Mouse (Mus musculus): ENCODE results near the gene Tktl1. TPM values are rescaled to one million over a fixed set of nuclear protein-coding genes. Genes with fewer than 3 reads are reported as not detected.

The Tktl1 gene
- total RNA-seq, 2 experiments from 2014 or later = not detected

DNA sequence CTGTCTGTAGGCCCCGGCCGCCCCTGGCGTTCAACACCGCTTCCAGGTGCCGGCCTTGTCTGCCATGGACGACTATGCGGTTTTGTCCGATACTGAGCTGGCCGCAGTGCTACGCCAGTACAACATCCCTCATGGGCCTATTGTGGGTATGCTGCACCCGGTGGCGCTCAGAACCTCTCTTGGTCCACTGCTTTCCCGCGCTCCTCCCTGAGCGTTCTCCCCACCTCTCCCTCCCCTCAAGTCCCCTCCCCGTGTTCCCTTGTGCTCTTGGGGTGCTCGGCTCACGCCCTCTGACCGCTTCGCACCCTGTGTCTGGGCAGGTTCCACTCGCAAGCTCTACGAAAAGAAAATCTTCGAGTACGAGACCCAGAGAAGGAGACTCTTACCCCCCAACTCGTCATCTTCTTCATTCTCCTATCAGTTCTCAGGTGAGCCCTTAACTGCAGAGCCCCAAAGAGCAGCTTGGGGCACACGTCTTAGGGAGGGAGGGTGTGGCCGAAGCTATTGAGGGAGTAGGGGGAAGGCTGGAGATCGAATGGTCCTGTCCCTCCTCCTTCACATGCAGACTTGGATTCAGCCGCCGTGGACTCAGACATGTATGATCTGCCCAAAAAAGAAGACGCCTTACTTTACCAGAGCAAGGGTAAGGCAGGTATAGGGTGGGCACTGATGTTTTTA, 78.0 kb downstream of the Tktl1 start:
- intact Hi-C loops (cut with DNase I) = no loop called here
- DNase-seq = no peak

- intact Hi-C loops (cut with DNase I) = no loop called here
- DNase-seq = no peak
Measured at GRCm38 (mm10) chrX:74257746-74258145, 80.7 kb downstream of the Tktl1 start.

Other genes starting within 250 kb of the Tktl1 start
- gene Renbp, start 246.4 kb upstream of the Tktl1 start, total RNA-seq (2021) = 10 to 100 TPM; 14.2 to 14.9 TPM
- gene Hcfc1, start 210.9 kb upstream of the Tktl1 start, total RNA-seq (2021) = 10 to 100 TPM; 64.2 to 64.4 TPM
- gene Irak1, start 153.3 kb upstream of the Tktl1 start, total RNA-seq (2021) = 10 to 100 TPM; 54.7 to 56.7 TPM
- gene Opn1mw, start 49.8 kb upstream of the Tktl1 start, total RNA-seq (2021) = not detected
- gene Mecp2, start 41.9 kb upstream of the Tktl1 start, total RNA-seq (2021) = 10 to 100 TPM; 32.9 to 34.3 TPM
- not detected for gene Tex28, start 9.4 kb upstream of the Tktl1 start, total RNA-seq (2021)
- gene Flna, start 72.6 kb downstream of the Tktl1 start, total RNA-seq (2021) = 100 to 1,000 TPM; 245 TPM
- 10 to 100 TPM; 39.7 to 47.5 TPM for gene Emd, start 77.4 kb downstream of the Tktl1 start, total RNA-seq (2021)
- 100 to 1,000 TPM; 247 to 291 TPM for gene Rpl10, start 93.6 kb downstream of the Tktl1 start, total RNA-seq (2021)
- 10 to 100 TPM; 40.4 to 44.1 TPM for gene Taz, start 104.7 kb downstream of the Tktl1 start, total RNA-seq (2021)
- gene Dnase1l1, start 105.1 kb downstream of the Tktl1 start, total RNA-seq (2021) = 10 to 100 TPM; 14.7 to 17.7 TPM
- 100 to 1,000 TPM; 119 to 123 TPM for gene Atp6ap1, start 119.8 kb downstream of the Tktl1 start, total RNA-seq (2021)
- gene Gdi1, start 127.7 kb downstream of the Tktl1 start, total RNA-seq (2021) = 10 to 100 TPM; 88.1 to 93.0 TPM
- 10 to 100 TPM; 29.9 to 33.9 TPM for gene Fam50a, start 135.8 kb downstream of the Tktl1 start, total RNA-seq (2021)
- 1 to 10 TPM; 1.8 to 2.3 TPM for gene Plxna3, start 151.8 kb downstream of the Tktl1 start, total RNA-seq (2021)
- gene Lage3, start 176.4 kb downstream of the Tktl1 start, total RNA-seq (2021) = 10 to 100 TPM; 44.3 to 45.0 TPM
- 10 to 100 TPM; 47.1 to 53.3 TPM for gene Ubl4a, start 196.0 kb downstream of the Tktl1 start, total RNA-seq (2021)
- 1 to 10 TPM; 7.6 to 7.8 TPM for gene Slc10a3, start 196.1 kb downstream of the Tktl1 start, total RNA-seq (2021)
- gene Fam3a, start 216.0 kb downstream of the Tktl1 start, total RNA-seq (2021) = 10 to 100 TPM; 20.7 to 22.7 TPM
- 10 to 100 TPM; 45.7 to 48.4 TPM for gene Ikbkg, start 216.0 kb downstream of the Tktl1 start, total RNA-seq (2021)